Mouse (Mus musculus): Measurements from ENCODE around the gene Siglecf.
A peak's percentile ranks its signal among the peaks of the same experiment; 100 is the strongest.
"Not testable (repeated sequence)": the region's sequence is repeated elsewhere in the genome, so short reads cannot be mapped to it uniquely, and the experiment has no call there.

Gene Siglecf

DNA sequence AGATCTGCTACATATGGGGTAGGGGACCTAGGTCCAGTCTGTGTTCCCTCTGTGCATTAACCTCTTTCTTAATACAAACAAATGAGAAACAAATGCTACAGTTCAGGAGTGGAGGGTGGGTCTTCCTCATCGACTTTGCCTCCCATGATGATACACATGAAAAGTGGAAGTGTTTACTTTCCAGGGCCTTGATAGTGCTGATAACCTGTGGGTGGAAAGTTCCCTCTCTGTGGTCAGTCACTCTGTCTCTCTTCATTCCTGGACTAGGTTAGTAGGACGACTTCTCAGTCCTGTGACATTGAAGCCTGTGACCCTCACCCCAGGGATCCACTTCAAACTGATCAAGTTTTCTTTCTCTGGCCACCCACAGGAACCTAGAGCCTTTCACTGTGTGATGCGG lies at the start of gene Siglecf:
TSS of gene Siglecf (plus strand) at position 188 of the 400 bp plus-strand sequence.
- no peak for DNase-seq (ENCODE audit: extremely low read depth, insufficient read length, low spot score)

DNA sequence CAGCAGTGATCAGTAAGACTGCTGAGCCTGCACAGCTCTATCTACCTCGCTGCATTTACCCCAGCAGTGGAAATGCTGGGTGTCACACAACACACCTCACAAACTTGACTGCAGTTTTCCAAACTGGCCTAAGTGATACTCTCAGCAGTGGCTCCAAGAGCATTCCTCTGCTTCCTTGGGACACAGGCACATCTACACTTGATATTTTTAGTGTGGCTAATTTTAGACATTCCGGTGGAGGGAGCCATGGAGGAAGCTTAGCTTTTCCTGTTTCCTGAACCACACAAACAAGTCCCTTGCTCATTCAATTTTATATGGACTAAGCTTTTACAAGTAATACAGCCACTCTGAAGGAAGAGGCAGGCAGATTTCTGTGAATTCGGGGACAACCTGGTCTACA lies 45.9 kb upstream of the Siglecf start:
- DNase-seq (ENCODE audit: extremely low read depth, insufficient read length, low spot score): no peak

DNA sequence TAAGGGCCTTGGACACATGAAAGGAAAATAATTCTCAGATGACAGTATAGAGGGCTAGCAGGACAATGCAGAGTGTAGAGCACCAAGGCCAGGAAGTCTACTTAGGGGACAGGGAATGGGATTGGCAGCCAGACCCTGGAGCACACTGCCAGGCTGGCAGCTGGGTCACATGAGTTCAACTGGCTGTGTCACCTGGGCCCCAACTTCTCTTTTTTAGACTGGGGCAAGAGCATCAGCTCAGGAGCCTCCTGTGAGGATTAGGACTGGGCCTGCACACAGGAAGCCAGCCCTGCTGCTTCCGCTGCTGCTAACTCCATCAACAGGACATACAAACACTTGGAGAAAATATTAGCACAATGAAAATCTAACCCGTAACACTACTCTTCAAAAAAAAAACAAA lies 42.1 kb upstream of the Siglecf start:
- DNase-seq (ENCODE audit: extremely low read depth, insufficient read length, low spot score): no peak

DNA sequence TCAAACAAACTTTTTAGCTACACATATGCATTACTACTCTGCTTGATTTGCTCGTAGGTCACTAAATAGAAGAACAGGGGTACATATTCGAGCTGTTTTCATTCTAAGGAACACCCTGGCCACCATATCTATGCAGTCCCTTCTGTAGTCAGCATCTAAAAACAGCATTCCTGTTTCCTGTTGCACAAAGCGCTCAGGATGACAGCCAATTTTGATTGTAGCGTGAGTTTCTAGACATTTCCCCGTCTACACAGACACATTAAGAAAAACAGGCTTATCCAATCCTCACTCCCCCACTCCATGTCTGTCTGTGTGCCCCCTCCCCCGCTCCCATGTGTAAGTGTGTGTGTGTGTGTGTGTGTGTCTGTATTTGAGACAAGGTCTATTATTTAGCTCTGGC lies 39.5 kb upstream of the Siglecf start:
- DNase-seq (ENCODE audit: extremely low read depth, insufficient read length, low spot score): no peak

DNA sequence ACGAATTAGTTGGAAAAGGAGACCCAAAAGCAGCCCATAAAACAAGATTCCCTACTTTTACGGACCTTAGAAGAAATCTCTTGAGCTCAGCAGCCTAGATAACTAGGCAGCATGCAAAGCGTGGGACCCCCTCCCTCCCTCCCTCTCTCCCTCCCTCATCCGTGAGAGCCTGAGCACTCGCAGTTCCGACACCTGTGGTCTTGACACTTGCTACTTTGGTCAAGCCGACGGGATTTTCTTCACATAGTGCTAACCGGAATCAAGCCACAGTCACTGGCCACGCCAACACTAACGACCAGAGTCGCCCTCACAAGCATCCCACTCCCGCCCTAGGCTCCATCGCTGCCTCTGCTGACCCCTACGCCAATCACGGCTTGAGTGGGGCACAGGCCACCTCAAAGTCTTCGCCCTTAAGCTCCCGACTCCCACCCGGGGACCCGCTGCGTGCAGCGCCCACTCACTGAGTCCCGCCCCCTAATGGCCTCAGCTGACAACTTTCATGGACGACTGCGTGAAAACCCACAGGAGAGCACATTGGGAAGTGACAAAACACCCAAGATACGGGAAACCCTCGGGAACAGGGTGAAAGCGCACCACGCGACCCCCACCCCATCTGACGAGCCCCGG lies 38.6 kb upstream of the Siglecf start:
- DNase-seq (ENCODE audit: extremely low read depth, insufficient read length, low spot score): no peak

DNA sequence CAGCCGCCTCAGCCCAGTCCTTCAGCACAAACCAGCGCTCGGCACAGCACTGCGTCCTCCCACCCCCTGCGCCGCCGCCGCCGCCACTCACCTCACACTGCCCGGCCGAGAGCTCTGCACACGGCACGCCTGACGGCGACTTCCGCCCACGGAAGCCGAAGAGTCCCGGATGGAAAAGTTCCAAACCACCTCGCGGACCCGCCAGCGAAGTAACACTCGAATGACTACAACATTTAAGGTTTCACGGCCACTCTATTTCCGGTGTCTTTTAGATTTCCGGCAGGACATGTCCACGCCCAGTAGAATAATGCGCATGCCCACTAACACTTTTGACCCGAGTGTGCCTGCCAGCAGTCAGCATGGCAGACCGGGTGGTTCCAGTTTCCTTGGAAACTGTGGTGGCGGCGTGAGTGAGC lies 38.1 kb upstream of the Siglecf start, which contains the start of gene Zfp715:
TSS of gene Zfp715 (minus strand) at position 282 of the 416 bp plus-strand sequence.
- peak; percentile 90 for DNase-seq (ENCODE audit: extremely low read depth, insufficient read length, low spot score)

DNA sequence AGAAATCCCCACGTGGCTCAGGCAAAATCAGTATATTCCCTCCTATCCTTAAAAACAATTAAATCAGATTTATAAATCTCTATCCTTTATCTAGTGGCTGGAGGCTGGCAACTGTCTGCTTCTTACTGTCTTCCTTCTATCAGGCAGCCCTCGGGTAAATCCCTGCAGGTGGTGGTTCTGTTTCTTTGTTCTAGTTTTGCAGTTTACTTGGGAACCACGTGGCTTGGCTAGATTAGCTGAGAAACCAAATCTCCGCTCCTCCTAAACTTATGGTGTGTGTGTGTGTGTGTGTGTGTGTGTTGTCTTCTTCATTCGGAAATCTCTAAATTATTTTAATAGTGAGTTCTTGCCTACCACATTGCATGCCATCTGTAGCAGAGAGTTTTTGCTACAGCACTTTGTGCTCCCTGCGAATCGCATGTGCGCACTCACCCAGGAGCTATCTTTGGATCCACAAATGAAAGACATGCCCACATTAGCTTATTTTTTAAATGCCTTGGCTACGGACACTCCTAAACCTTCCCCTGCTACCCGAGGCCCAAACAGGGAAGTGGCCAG lies 24.8 kb upstream of the Siglecf start:
- no peak for DNase-seq (ENCODE audit: extremely low read depth, insufficient read length, low spot score)

DNA sequence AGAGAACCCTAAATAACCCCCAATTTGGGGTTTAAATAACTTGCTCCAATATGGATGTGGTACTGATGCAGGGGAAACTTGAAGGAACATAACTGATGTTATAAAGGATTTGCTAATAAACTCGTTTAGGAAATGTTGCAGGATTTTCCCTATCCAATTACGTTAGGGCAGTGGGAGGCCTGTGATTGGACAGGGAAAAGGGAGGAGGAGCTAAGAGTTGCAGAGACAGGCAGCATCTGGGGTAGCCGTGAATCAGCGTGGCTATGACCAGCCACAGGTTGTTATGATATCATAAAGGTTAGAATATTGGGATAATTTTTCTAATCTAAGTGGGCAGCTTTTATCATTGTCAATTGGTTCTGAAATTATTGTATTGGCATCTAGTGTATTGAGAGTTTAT lies 23.0 kb upstream of the Siglecf start:
- DNase-seq (ENCODE audit: extremely low read depth, insufficient read length, low spot score): no peak

DNA sequence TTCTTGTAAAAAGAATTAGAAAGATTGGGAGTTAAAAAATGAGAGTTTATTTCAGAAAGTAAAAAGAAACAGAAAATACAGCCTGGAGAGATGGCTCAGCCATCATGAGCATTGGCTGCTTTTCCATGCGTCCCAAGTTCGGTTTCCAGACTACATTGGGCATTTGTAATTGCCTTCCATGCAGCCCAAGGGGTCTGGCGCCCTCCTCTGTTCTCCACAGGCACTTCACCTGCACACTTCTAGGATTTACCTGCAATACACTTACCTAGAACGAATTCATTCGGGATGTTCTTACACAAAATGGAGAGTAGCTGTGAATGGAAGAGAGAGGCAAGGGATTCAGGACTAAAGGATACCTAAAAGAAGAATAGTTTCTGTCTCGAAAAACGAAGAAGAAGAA lies 17.9 kb upstream of the Siglecf start:
- DNase-seq (ENCODE audit: extremely low read depth, insufficient read length, low spot score): no peak

DNA sequence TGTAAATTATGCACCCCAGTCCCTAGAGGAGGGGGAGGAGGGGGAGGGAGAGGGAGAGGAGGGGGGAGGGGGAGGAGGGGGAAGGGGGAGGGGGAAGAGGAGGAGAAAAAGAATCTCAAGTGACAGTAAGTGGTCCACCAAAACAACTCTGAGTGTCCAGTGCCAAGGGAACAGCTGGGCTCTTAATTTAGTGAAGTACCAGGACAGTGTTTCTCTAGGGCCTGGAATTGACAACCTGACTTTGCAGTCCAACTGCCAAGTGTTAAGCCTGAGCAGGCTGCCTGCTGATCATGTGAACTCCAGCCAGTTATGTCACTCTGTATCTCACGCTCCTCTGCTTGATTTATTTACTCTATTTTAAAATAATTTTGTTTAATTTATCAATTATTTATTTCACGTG lies 17.2 kb upstream of the Siglecf start:
- DNase-seq (ENCODE audit: extremely low read depth, insufficient read length, low spot score): no peak

DNA sequence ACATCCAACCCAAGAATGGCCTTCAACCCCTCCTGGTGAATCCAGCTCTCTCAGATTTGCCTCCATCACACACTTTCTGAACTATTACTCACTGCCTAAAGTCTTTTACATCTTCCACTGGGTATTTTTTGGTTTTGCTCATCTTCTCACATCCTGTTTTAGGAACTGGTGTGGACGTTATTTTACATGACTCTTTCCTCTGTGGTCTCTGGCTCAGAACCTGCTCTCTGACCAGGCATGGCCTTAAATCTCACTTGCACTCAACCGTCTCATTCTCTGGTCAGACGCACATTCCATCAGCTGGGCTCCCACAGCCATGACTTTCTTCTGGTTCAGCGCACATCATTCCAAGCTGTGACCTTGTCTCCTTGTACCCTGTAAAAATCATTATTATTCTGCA lies 10.4 kb upstream of the Siglecf start:
- no peak for DNase-seq (ENCODE audit: extremely low read depth, insufficient read length, low spot score)

DNA sequence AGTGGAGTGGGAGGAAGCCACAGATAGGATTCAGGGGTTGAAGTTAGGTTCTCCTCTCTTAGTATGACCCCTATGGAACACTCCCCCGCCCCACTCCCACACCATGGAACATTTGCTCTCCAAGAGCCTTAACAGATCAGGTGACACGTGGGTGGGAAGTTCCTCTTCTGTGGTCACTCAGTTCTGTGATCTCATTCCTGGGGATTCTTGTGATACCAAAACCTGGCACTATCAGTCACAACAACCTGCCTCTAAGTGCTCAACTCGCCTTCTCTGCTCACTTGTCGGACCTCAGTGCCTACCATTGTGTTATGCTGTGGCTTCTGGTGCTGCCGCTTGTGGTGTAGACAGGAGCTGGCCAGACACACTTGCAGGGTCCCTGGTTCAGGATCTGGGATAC lies 8.0 kb upstream of the Siglecf start:
- no peak for DNase-seq (ENCODE audit: extremely low read depth, insufficient read length, low spot score)

DNA sequence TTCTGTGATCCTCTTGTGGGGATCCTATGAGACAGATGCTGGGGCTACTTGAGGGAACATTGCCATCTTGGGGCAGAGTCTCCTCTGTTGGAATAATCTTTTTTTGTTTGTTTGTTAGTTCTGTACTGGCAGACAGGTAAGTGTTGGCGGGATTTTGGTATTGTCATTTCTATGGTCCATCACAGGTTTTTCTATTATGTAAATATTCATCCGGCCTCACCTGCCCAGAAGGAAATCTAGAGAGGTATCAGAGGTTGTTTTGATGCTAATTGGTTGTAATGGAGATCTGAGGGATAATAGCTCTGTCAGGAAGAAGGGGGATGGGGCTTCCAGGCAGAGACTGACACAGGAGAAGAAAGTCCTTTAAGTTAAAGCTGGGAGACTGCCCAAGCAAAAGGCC lies 7.1 kb upstream of the Siglecf start:
- no peak for DNase-seq (ENCODE audit: extremely low read depth, insufficient read length, low spot score)

DNA sequence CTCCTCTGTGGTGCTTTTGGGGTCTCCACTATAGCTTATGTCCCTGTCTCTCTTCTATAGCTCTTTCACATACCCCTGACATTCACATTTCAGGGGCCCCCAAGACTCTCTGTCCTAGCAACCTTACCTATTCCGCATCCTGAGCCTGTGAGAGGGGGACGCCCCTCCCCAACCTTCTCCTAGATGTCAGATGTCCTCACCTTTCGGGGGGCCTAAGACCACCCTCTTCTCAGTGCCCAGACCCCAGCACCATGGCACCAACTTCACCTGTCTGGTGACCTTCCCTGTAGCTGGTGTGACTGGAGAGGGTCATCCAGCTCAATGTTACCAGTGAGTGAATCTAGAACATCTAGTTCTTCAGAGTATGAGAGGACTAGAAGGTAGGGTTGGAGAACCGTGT lies 6.7 kb upstream of the Siglecf start:
- no peak for DNase-seq (ENCODE audit: extremely low read depth, insufficient read length, low spot score)

DNA sequence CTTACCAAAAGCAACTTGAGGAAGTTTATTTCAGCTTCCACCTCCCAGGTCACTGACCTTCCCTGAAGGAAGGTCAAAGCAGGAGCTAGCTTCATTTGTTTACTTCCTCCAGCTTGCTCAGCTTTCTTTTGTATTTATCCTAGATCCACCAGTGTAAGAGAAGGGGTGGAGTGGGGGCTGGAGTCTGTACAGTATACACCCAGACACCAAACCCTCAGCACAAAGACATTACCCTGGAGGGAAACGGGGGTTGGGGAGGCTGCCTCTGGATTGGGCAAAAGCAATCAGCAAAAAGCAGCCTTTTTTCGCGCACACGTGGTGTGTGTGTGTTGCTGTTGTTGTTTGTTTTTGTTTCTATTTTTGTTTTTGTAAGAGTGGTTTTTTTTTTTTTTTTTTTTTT lies 5.0 kb upstream of the Siglecf start:
- no peak for DNase-seq (ENCODE audit: extremely low read depth, insufficient read length, low spot score)

DNA sequence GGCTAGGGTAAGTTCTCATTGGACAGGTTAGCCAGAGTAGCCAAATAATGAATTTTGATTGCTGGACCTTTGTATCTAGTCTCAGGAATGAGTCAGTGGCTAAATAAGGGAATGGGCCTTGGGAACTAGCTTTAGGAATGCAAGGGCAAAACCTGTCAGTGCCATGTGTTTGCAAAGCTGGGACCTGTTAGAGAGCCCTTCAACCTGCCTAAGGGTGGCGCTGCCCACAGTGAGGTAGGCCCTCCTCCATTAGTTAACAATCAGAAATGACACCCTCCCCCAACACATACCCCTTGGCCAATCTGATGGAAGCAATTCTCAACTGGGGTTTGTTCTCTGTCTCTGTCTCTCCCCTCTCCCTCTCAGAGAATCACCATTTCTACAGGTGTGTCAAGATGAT lies 4.6 kb upstream of the Siglecf start:
- no peak for DNase-seq (ENCODE audit: extremely low read depth, insufficient read length, low spot score)

DNA sequence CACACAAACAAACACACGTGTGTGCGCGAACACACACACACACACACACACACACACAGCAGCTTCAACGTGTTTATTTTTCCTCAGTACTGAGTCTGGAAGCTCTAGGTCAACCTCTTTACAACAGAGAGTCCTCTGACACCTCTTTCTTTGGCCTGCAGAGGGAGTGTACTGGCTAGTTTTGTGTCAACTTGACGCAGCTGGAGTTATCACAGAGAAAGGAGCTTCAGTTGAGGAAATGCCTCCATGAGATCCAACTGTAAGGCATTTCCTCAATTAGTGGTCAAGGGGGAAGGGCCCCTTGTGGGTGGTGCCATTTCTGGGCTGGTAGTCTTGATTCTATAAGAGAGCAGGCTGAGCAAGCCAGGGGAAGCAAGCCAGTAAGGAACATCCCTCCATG lies 1.5 kb upstream of the Siglecf start:
- not testable (repeated sequence) for DNase-seq (ENCODE audit: extremely low read depth, insufficient read length, low spot score)

DNA sequence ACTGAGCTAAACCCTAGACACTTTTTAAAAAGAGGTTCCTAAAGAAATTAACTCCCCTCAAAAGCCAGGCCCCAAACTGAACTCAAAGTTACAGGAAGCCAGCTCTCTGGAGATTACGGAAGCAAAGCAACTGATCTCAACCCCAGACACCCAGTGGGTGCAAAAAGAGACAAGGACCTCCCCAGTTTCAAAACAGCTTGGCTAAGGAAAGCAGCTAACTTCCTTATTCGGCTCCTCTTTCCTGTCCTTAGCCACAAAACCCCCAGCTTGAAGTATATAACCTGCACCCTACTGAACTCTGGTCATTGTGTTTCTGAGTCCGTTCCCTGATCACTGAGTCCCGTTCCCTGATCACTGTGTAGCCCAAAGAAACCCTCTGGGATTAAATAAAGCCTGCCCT lies 2.0 kb downstream of the Siglecf start:
- DNase-seq (ENCODE audit: extremely low read depth, insufficient read length, low spot score): no peak

DNA sequence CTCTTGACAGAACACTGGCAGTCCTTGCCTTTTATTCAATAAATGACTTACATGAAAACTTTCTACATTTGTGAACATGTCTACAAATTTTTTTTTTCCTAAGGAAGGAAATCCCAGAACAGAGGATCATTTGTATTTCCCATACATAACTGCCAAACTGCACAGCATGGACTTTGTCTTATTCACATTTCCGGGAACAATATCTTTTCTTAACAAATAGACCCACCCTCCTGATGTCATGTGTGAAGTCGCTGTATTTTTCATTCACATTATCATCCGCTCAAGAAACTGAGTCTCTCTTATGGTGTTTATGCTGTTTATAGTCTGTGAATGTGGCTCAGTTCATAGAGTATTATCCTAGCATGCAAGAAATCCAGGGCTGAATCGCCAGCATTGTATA lies 2.6 kb downstream of the Siglecf start:
- no peak for DNase-seq (ENCODE audit: extremely low read depth, insufficient read length, low spot score)

DNA sequence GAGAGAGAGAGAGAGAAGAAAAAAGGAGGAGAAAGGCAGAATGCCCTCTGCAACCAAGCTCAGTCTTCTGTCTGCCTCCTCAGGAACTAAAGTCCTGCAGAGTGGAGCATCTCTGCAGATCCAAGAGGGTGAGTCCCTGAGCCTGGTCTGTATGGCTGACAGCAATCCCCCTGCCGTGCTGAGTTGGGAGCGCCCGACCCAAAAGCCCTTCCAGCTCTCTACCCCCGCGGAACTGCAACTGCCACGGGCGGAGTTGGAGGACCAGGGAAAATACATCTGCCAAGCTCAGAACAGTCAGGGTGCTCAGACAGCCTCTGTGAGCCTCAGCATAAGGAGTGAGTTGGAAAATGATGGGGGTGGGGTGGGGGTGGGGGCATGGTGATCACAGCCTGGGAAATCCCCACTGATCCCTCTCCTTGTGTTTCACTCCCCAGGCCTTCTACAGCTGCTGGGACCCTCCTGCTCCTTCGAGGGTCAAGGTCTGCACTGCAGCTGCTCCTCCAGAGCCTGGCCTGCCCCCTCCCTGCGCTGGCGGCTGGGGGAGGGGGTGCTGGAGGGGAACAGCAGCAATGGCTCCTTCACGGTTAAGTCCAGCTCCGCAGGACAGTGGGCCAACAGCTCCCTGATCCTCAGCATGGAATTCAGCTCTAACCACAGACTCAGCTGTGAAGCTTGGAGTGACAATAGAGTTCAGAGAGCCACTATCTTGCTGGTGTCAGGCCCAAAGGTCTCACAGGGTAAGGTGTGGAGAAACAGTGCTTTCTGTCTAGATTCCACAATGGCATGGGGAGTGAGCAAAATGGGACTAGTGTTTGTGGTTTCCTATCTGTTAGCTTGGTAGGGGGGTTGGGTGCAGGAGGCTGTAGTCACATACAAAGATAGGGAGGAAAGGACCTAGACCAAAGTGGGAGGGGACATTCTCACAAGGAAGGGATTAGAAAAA lies 4.0 kb downstream of the Siglecf start:
- DNase-seq (ENCODE audit: extremely low read depth, insufficient read length, low spot score): no peak

DNA sequence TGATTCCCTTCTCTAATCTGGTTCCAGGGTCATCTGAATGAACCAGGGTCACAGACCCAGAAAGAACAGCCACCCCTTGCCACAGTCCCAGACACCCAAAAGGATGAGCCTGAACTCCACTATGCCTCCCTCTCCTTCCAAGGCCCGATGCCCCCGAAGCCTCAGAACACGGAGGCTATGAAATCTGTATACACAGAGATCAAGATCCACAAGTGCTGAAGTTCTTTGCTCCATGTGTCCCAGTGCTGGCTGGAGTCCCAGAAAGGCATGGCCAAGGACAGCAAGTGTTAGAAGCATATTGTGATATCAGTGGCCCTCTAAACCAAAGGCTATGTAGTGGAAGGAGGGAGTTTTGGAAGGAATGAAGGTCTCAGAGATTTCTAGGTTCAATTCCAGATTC lies 7.4 kb downstream of the Siglecf start:
- DNase-seq (ENCODE audit: extremely low read depth, insufficient read length, low spot score): no peak

DNA sequence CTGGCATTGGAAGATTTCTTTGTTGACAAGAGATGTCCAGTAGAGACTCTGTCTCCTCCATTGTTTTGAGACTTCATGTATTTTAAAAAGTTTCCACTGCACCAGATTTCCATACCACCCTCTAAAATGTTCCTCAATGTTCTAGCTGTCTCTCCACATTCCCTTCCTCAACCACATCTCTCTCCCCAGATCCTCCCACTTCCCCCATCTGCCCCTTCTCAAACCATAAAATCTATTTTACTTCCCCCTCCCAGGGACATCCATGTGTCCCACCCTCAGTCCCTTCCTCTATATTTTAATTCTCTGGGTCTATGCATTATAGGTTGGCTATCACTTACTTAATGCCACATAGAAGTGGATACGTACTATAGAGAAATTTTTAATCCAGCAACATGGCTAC lies 10.3 kb downstream of the Siglecf start:
- no peak for DNase-seq (ENCODE audit: extremely low read depth, insufficient read length, low spot score)

Measured in 3134 (cell line).